Mouse (Mus musculus) heart, postnatal 10 days (tissue): ENCODE results near the gene Aip. TPM values are rescaled to one million over a fixed set of nuclear protein-coding genes. Genes with fewer than 3 reads are reported as not detected.
A peak's percentile ranks its signal among the peaks of the same experiment; 100 is the strongest.

Experiments used
- DNase-seq, 2 experiments: peaks; one replicate each; pipeline ENCODE4 v3.0.0; 2021
- intact Hi-C: fragments of 180-260 bp; cut with DNase I; formaldehyde crosslinking; loops from one replicate; pipeline ENCODE4 v1.15.1; 2025
- total RNA-seq, 2 experiments: library from RNA; stranded (reverse); gene quantifications; 2 replicates each; pipeline ENCODE4 v1.2.3; 2021

Gene Aip
- total RNA-seq, 2 experiments from 2014 or later: 47.7 to 62.6 TPM

DNA sequence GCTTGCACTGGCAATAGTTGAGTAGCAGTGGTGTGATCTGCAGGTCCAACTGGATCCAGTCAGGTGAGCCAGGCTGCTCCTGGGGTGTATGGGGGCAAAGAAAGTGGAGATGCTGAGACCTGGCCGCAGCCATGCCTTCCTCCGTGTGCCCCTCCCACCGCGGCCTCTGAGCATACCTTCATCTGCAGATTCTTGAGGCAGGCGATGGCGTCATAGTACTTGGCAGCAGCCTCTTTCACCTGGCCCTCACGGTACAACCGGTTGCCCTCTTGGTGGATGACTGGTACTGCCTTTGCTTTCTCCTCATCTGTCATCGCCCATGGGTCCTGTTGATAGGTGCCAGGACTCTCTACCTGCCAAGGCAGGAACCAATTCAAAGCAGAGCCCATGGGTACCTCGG, 10.5 kb downstream of the Aip start:
- intact Hi-C loops: no loop called here
- no peak for DNase-seq

DNA sequence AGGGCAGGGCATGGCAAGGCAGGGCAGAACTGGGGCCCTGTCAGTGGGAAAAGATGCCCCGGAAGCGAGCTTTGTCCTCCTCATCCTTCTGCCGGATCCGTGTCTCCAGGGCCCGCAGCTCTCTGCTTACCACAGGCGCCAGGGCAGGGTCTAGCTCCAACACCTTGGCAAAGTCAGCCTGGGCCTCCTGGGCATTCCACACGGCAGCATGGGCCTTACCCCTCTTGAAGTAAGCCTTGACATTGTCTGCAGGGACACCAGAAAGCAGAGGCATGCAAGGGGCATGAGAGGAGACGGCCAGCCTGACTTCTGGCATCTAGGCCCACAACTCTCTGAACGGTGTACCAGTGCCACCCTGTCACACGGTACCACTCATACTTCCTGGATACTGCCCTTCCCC, 11.1 kb downstream of the Aip start:
- DNase-seq: no peak
- intact Hi-C loops: no loop called here

GRCm38 (mm10) chr19:4113806-4114230, 11.8 kb downstream of the Aip start:
- intact Hi-C loops: no loop called here
- peak; percentile 15 to 29 for DNase-seq

GRCm38 (mm10) chr19:4113186-4113805, 12.4 kb downstream of the Aip start:
- DNase-seq: peak; percentile 75 to 81
- intact Hi-C loops: no loop called here

- intact Hi-C loops: no loop called here
- DNase-seq: no peak
Observed at GRCm38 (mm10) chr19:4112063-4112960, 13.3 kb downstream of the Aip start.

DNA sequence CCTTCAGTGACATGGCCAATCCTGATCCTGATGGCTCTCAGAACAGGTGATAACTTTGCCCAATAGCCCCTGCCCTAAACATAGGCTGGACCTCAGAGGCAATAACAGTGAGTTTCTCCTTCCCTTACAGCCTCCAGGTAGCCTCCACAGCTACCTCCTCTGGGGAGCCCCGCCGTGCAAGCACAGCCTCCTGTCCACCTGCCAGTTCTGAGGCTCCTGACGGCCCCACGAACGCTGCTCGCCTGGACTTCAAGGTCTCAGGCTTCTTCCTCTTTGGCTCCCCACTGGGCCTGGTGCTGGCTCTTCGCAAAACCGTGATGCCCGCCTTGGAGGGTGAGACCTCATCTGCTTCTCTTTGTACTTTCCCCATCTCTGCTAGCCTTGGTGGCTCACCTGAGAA, 17.1 kb downstream of the Aip start:
- DNase-seq: no peak
- intact Hi-C loops: no loop called here

DNA sequence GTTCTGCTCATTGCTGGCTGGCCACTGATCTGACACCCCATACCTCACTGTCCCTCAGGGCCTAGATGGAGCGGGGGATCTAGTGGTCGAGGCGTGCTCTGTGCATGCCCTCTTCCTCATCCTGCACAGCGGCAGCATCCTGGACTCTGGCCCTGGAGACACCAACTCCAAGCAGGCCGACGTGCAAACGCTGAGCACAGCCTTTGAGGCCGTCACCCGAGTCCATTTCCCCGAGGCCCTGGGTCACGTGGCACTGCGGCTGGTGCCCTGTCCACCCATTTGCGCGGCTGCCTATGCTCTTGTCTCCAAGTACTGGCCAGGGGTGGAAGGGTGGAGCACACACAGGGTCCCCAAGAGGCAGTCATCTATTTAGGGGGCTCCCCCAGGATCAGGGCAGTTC, 19.0 kb downstream of the Aip start:
- DNase-seq: no peak
- intact Hi-C loops: no loop called here

DNA sequence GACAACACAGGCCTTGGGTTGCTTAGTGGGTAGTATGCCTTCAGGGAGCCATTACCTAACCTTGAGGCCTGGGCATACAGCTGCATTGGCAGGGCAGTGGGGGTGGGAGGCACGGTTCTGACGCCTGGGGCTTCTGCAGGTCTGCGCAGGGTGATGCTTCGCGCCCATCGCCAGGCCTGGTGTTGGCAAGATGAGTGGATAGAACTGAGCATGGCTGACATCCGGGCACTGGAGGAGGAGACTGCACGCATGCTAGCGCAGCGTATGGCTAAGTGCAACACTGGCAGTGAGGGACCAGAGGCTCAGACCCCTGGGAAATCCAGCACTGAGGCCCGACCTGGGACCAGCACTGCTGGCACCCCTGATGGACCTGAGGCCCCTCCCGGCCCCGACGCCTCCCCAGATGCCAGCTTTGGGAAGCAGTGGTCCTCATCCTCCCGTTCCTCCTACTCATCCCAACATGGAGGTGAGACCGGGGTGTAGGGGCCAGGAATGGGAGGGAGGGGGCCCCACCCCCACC, 20.9 kb downstream of the Aip start:
- intact Hi-C loops: no loop called here
- no peak for DNase-seq

- no peak for DNase-seq
- intact Hi-C loops: no loop called here
Observed at GRCm38 (mm10) chr19:4103792-4104191, 21.9 kb downstream of the Aip start.

DNA sequence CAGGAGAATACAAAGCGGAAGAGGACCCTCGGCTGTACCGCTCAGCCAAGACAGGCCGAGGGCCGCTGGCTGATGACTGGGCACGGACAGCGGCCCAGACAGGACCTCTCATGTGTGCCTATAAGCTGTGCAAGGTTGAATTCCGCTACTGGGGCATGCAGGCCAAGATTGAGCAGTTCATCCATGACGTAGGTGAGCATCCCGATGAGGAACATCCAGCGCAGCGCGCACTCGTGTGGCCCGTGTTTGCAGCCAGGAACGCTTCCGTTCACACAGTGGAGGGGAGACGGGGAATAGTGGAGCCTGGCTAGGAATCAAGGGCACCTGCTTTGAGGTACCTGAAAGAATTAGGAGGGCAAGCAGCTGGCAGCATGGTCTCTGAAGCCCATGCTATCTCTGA, 22.4 kb downstream of the Aip start:
- intact Hi-C loops: no loop called here
- DNase-seq: no peak

DNA sequence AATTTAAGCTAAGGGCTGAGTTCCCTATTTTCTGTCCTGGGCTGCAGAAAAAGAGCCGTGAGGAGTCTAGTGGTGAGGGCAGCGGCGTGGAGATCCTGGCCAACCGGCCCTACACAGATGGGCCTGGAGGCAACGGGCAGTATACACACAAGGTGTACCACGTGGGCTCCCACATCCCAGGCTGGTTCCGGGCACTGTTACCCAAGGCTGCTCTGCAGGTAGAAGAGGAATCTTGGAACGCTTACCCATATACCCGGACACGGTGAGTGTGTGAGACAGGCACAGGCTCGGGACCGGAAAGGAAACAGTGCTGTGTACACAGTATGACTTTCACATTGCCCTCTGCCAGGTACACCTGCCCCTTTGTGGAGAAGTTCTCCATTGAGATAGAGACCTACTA, 23.0 kb downstream of the Aip start:
- intact Hi-C loops: no loop called here
- no peak for DNase-seq

DNA sequence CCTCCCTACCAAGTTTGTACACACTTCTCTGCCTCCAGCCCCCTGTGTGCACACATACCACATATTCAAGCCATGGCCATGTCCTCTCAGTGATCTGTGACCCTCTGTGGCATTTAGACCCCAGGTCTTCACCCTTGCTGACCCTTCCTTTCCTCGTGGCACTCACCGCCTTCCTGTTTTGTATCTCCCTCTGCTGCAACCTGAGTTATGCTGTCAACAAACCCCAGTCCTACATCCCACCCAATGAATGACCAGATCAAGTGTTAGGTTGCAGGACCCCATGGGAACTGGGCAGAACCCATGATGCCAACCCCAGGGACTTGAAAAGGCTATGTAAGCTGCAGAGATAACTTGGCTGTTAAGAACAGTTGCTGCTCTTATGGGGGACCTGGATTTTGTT, 23.6 kb downstream of the Aip start:
- intact Hi-C loops: no loop called here
- DNase-seq: no peak

- intact Hi-C loops: no loop called here
- DNase-seq: peak in 1 of 2 experiments; percentile 7
Observed at GRCm38 (mm10) chr19:4101466-4101865, 24.2 kb downstream of the Aip start.

DNA sequence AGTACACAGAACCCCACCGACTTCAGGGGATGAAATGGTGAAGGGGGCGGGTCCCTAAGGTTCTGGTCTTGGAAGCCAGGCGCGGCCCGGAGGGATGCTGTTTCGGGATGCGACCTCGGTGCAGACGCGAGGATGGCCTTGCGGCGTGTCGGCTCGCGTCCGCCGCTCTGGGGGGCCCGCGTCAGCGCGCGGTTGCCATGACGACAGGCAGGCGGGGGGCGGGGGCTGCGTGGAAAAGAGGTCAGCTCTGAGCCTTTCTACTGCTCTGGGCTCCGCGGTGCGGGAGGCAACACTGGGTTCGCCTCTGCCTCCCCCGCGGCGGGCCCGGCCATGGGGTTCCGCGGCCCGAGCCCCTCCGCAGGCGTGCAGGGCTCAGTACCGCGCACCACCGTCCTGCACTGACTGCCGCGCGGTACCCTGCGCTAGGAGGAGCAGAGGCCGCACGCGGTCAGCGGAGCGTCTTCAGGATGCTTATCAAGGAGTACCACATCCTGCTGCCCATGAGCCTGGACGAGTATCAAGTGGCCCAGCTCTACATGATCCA, 24.9 kb downstream of the Aip start:
- intact Hi-C loops: no loop called here
- DNase-seq: peak; percentile 35 to 41

DNA sequence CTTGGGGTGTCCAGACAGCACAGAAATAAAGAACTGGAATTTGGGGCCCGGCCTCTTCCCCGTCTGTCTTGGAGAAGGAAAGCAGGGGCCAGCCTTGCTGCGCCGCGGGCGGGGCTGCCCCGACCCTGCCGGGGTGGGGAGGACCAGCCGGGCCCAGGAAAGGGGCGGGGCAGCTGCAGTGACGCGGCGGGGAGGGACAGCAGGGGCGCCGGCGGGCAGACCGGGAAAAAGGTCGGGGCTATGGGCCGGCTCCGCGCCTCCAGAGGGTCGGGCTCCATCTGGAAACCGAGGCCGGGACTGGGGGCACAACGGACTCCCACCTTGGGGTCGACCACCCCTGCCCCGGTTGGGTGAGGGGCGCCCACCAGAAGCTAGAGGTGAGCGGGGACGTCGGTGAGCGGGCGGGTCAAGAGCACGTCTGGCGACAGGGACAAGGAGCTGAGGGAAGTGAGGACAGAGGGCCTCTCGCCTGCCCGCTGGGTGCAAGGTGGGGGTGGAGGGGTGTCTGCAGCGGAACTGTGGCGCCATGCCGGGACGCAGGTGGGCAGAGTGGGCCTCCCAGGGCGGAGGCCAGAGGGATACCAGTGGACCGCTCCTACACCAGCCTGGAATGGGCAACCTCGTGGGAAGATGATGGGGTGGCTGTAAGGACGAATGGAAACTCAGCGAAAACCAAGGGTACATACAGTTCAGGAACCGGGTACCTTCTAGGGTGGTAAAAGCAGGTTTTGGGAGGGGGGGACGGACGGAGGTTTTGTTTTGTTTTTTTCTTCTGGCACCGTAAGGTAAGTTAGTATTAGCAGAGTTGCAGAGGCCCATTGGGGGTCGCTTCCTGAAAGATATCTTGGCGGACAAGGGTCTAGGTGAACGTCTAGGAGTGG, 25.6 kb downstream of the Aip start, which contains the start of gene Pitpnm1:
Pitpnm1 (plus strand) TSS at position 162 of the 881 bp plus-strand sequence.
- intact Hi-C loops: loop anchor here (2.0 kb wide), 2 partner anchors 103 to 129 kb away; no protein-coding TSS in a partner anchor
- peak; percentile 81 to 86 for DNase-seq

GRCm38 (mm10) chr19:4099056-4099455, 26.6 kb downstream of the Aip start:
- intact Hi-C loops: loop anchor here (2.0 kb wide), 2 partner anchors 104 to 130 kb away; no protein-coding TSS in a partner anchor
- peak; percentile 94 to 95 for DNase-seq

DNA sequence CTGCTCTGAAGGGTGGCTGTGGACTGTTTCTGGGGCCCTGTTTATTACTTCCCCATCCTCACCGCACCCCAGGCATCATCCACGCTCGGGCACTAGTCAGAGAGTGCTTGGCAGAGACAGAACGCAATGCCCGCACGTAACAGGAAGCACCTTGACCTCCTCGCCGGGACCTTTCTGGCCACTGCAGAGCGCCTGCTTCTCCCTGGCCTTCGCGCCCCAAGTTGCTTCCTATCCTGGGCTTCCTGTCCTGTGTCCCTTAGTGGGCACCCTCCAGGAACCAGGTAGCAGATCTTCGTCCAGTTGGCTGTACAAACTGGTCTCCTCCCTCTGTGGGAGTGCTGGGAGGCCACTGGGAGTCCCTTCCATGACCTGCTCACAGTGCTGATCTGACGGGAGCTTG, 27.2 kb downstream of the Aip start:
- intact Hi-C loops: loop anchor here (2.0 kb wide), 2 partner anchors 104 to 130 kb away; no protein-coding TSS in a partner anchor
- peak in 1 of 2 experiments; percentile 14 for DNase-seq

- intact Hi-C loops: no loop called here
Observed at GRCm38 (mm10) chr19:4097441-4097825, 28.2 kb downstream of the Aip start.

DNA sequence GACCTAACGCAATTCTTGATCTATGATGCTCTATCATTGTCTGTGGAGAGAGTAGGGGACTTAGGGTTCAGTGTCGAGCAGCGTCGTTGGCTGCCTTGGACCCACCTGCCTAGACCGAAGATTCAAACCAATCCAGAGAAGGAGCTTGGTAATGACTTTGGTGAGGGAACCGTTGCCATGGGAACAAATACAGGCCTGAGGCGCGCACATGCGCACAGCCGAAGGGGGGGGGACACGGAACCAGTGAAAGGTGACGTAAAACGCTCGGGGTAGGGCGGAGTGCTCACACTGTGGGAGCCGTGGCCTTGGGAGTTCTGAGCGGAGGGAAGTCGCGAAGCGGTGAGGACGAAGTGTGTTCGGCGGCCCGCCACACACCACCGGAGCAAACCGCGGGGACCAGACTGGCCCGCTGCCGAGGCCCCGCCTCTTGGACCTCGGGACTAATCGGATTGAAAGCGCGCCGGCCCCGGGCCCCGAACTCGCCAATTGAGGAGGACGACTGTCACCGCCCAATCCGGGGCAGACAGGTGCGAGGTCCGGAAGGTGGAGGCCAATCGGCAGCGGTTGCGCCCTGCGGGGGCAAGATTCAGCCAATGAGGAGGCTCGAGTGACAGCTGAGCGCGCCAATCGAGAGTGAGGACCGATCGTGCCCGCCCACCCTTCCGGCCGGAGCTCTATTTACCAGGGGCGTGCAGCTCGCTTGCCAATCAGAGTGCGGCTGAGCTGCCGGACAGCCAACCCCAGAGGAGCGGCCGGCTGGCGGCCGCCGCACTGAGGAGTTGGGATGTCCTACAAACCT, 28.8 kb downstream of the Aip start, which contains the start of gene Cdk2ap2:
Cdk2ap2 (plus strand) TSS at position 541 of the 799 bp plus-strand sequence.
- DNase-seq: peak; percentile 99 to 100
- intact Hi-C loops: no loop called here

More at GRCm38 (mm10) chr19:4097441-4097825, 28.2 kb downstream of the Aip start:
- DNase-seq: no peak
